22 mouse cellular contexts compared by ENCODE assay signal in the genomic region with DNA sequence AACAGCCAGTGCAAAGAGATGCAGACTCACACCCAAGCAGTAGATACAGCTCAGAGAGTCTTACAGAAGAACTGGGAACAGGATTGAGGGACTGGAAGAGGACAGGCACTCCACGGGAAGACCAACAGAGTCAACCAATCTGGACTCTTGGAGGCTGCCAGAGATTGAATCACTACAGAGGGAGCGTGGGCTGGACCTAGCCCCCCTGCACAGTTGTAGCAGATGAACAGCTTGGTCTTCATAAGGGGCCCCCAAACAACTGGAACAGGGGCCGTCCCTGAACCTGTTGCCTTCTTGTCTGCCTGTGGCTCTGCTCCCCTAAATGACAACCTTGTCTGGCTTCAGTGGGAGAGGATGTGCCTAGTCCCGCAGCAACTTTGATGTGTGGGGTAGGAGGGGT.
DNase-seq lines count a peak whose midpoint lies in the region; ATAC-seq and TF ChIP-seq lines count a peak whose summit lies in the region.
"Had no signal": no experiment of that assay in that cellular context is flagged by ENCODE, and none has a peak within 500 bp of the region (broad histone marks: within the 10 kb centered on the region; RNA-seq: fewer than 3 reads in every experiment).

No protein-coding gene starts in this region.

- no peaks in the 10 kb centered on the region for H3K9me3 ChIP-seq in hindbrain, embryonic 14.5 days (ENCODE audit: control insufficient read depth, low read length)
- H3K9me3 ChIP-seq in hindbrain, embryonic 11.5 days (ENCODE audit: control insufficient read depth, low read length), result no peaks in the 10 kb centered on the region
- no peaks in the 10 kb centered on the region for H3K9me3 ChIP-seq in midbrain, embryonic 13.5 days
- H3K9me3 ChIP-seq in midbrain, embryonic 15.5 days, result no peaks in the 10 kb centered on the region
- H3K9me3 ChIP-seq: forebrain, embryonic 12.5 days; forebrain, embryonic 15.5 days; hindbrain, embryonic 15.5 days; intestine, embryonic 15.5 days had no signal

- no peaks in the 10 kb centered on the region for H3K27me3 ChIP-seq in hindbrain, embryonic 14.5 days (ENCODE audit: control insufficient read depth, insufficient read depth, low read length)
- no peaks in the 10 kb centered on the region for H3K27me3 ChIP-seq in hindbrain, embryonic 11.5 days (ENCODE audit: control insufficient read depth, insufficient read depth, low read length)
- no peaks in the 10 kb centered on the region for H3K27me3 ChIP-seq in midbrain, embryonic 13.5 days
- H3K27me3 ChIP-seq in midbrain, embryonic 15.5 days (replicated peaks), result no peaks in the 10 kb centered on the region
- H3K27me3 ChIP-seq: forebrain, embryonic 12.5 days; forebrain, embryonic 15.5 days; hindbrain, embryonic 15.5 days; intestine, embryonic 15.5 days had no signal

- 0 out of 2 replicates have a peak, but pooled peaks have one; percentile 10 for ATAC-seq in cerebellum, adult (ENCODE audit: insufficient number of reproducible peaks, low FRiP score, low TSS enrichment)
- no peak for ATAC-seq in hindbrain, embryonic 14.5 days (ENCODE audit: low FRiP score)
- no peak for ATAC-seq in hindbrain, embryonic 11.5 days (ENCODE audit: low FRiP score)
- peak; percentile 37; the same call in 1 of the 2 replicates for ATAC-seq in midbrain, embryonic 13.5 days
- no peak; the same call in 1 of the 2 replicates for ATAC-seq in midbrain, embryonic 15.5 days (replicated peaks)
- ATAC-seq: activated CD4-positive, CD25-positive, alpha-beta regulatory T cell, adult 4 months; forebrain, embryonic 15.5 days; intestine, embryonic 15.5 days had no signal

- no peak overlapping the region for H3K9ac ChIP-seq in hindbrain, embryonic 14.5 days
- no peak overlapping the region for H3K9ac ChIP-seq in hindbrain, embryonic 11.5 days (ENCODE audit: low read depth, low read length)
- H3K9ac ChIP-seq in midbrain, embryonic 13.5 days (replicated peaks), result no peak overlapping the region
- H3K9ac ChIP-seq in midbrain, embryonic 15.5 days, result no peak overlapping the region
- H3K9ac ChIP-seq: forebrain, embryonic 12.5 days; forebrain, embryonic 15.5 days; hindbrain, embryonic 15.5 days; intestine, embryonic 15.5 days had no signal

- DNase-seq in cerebellum, adult 9-10 months, result no peak
- DNase-seq in hindbrain, embryonic 14.5 days (ENCODE audit: low spot score), result no peak
- no peak for DNase-seq in hindbrain, embryonic 11.5 days (ENCODE audit: low spot score)
- peak in 1 of 2 experiments; percentile 46 for DNase-seq in layer of hippocampus, adult 2 months (ENCODE audit: low spot score in 2 of 2)
- DNase-seq in layer of hippocampus, adult 8-10 months (ENCODE audit: low spot score in 2 of 2), result no peak
- DNase-seq: adrenal gland, adult 8-10 months; adrenal gland, postnatal 25 days; cerebellum, adult 11 months; cerebellum, adult 2 months; cerebellum, postnatal 36 days; gastrocnemius, adult 2 months; gastrocnemius, postnatal 14 days; heart, adult 11 months had no signal

- no peaks in the 10 kb centered on the region for H3K4me1 ChIP-seq in hindbrain, embryonic 14.5 days (replicated peaks; ENCODE audit: control insufficient read depth, insufficient read depth, low read length)
- H3K4me1 ChIP-seq in hindbrain, embryonic 11.5 days (replicated peaks; ENCODE audit: control insufficient read depth, insufficient read depth, low read length), result no peaks in the 10 kb centered on the region
- 0 out of 2 replicates have a peak, but pooled peaks cover 6% of the 10 kb centered on the region for H3K4me1 ChIP-seq in midbrain, embryonic 13.5 days (replicated peaks)
- H3K4me1 ChIP-seq in midbrain, embryonic 15.5 days, result peaks cover 3% of the 10 kb centered on the region; the same call in 1 of the 2 replicates
- H3K4me1 ChIP-seq: hindbrain, embryonic 15.5 days; intestine, embryonic 15.5 days had no signal

- H3K27ac ChIP-seq in hindbrain, embryonic 14.5 days, result 0 out of 2 replicates have a peak overlapping the region, but pooled peaks have one; percentile 14
- H3K27ac ChIP-seq in hindbrain, embryonic 11.5 days (ENCODE audit: low read depth, low read length), result no peak overlapping the region
- H3K27ac ChIP-seq in layer of hippocampus, adult 2 months, result peak overlapping the region; percentile 73
- H3K27ac ChIP-seq in midbrain, embryonic 13.5 days, result no peak overlapping the region
- H3K27ac ChIP-seq in midbrain, embryonic 15.5 days, result no peak overlapping the region
- H3K27ac ChIP-seq: forebrain, embryonic 12.5 days; forebrain, embryonic 15.5 days; gastrocnemius, adult 2 months; hindbrain, embryonic 15.5 days; intestine, embryonic 15.5 days had no signal

- H3K36me3 ChIP-seq in hindbrain, embryonic 14.5 days (replicated peaks; ENCODE audit: control insufficient read depth, insufficient read depth), result peaks cover 8% of the 10 kb centered on the region; the same call in 1 of the 2 replicates
- no peaks in the 10 kb centered on the region for H3K36me3 ChIP-seq in hindbrain, embryonic 11.5 days (ENCODE audit: control insufficient read depth, insufficient read depth, low read length)
- H3K36me3 ChIP-seq in midbrain, embryonic 13.5 days, result peaks cover 10% of the 10 kb centered on the region
- no peaks in the 10 kb centered on the region for H3K36me3 ChIP-seq in midbrain, embryonic 15.5 days (replicated peaks)
- H3K36me3 ChIP-seq: forebrain, embryonic 12.5 days; hindbrain, embryonic 15.5 days; intestine, embryonic 15.5 days had no signal

- WGBS in hindbrain, embryonic 14.5 days, result 89% methylated on average over 4 of the region's 4 CpGs
- whole genome bisulfite sequencing in hindbrain, embryonic 11.5 days, result 91% methylated on average over 4 of the region's 4 CpGs
- WGBS in midbrain, embryonic 13.5 days, result 89% methylated on average over 4 of the region's 4 CpGs
- WGBS in midbrain, embryonic 15.5 days, result 85% methylated on average over 4 of the region's 4 CpGs

- H3K4me3 ChIP-seq in hindbrain, embryonic 14.5 days (replicated peaks; ENCODE audit: low read length), result no peak overlapping the region
- no peak overlapping the region for H3K4me3 ChIP-seq in hindbrain, embryonic 11.5 days (ENCODE audit: low read depth, low read length)
- H3K4me3 ChIP-seq in layer of hippocampus, adult 2 months, result no peak overlapping the region
- H3K4me3 ChIP-seq in midbrain, embryonic 13.5 days (replicated peaks), result no peak overlapping the region
- H3K4me3 ChIP-seq in midbrain, embryonic 15.5 days, result no peak overlapping the region
- H3K4me3 ChIP-seq: forebrain, embryonic 12.5 days; forebrain, embryonic 15.5 days; gastrocnemius, adult 2 months; hindbrain, embryonic 15.5 days; intestine, embryonic 15.5 days had no signal

- H3K4me2 ChIP-seq in hindbrain, embryonic 14.5 days (replicated peaks), result no peak overlapping the region
- H3K4me2 ChIP-seq in hindbrain, embryonic 11.5 days (replicated peaks; ENCODE audit: low read depth, low read length), result no peak overlapping the region
- no peak overlapping the region for H3K4me2 ChIP-seq in midbrain, embryonic 13.5 days (replicated peaks)
- no peak overlapping the region for H3K4me2 ChIP-seq in midbrain, embryonic 15.5 days
- H3K4me2 ChIP-seq: forebrain, embryonic 12.5 days; forebrain, embryonic 15.5 days; heart, embryonic 11.5 days; hindbrain, embryonic 15.5 days; intestine, embryonic 15.5 days had no signal

- TF ChIP-seq CTCF in layer of hippocampus, adult 2 months (conservative IDR thresholded peaks at IDR 0.05), result no peak

Comparison
In these comparisons a context has a peak if more than half of its experiments do, and no peak if none do; other contexts are left out.
1. ATAC-seq: peak in cerebellum, adult (single experiment) and midbrain, embryonic 13.5 days (single experiment); none in hindbrain, embryonic 14.5 days (single experiment), hindbrain, embryonic 11.5 days (single experiment) and midbrain, embryonic 15.5 days (single experiment).
2. H3K27ac ChIP-seq: peak in hindbrain, embryonic 14.5 days (single experiment) and layer of hippocampus, adult 2 months (single experiment); none in hindbrain, embryonic 11.5 days (single experiment), midbrain, embryonic 13.5 days (single experiment) and midbrain, embryonic 15.5 days (single experiment).